Mouse (Mus musculus) intestine, postnatal 0 days (tissue): ENCODE data around the gene Bckdhb. TPM values are rescaled to one million over a fixed set of nuclear protein-coding genes. Genes with fewer than 3 reads are reported as not detected.

ENCODE experiments used
- ATAC-seq: fragments of 200-750 bp; cut with Nextera tagmentation; 2 replicates; pipeline ENCODE4 v1.8.0; 2017; ENCODE audit warnings: mild to moderate bottlenecking, moderate TSS enrichment, moderate library complexity
- H3K27ac ChIP-seq: fragments of 300-500 bp; sonication (generic); 2 replicates; pipeline ENCODE4 v1.5.1; 2014; ENCODE audit warnings: mild to moderate bottlenecking, low read depth, low read length, moderate library complexity
- H3K27me3 ChIP-seq: fragments of 300-500 bp; sonication (generic); replicated peaks from 2 replicates; pipeline ENCODE4 v1.6.1; 2014; ENCODE audit warnings: low read length, mixed read lengths; ENCODE audit not compliant: control insufficient read depth, insufficient read depth
- H3K36me3 ChIP-seq: fragments of 300-500 bp; sonication (generic); 2 replicates; pipeline ENCODE4 v1.6.1; 2014; ENCODE audit warnings: mild to moderate bottlenecking, moderate library complexity; ENCODE audit not compliant: control insufficient read depth, insufficient read depth
- H3K4me1 ChIP-seq: fragments of 300-500 bp; sonication (generic); replicated peaks from 2 replicates; pipeline ENCODE4 v1.6.1; 2014; ENCODE audit warnings: antibody characterized with exemption, low read length, mixed read lengths; ENCODE audit not compliant: control insufficient read depth, insufficient read depth
- H3K4me2 ChIP-seq: fragments of 300-500 bp; sonication (generic); replicated peaks from 2 replicates; pipeline ENCODE4 v1.6.1; 2014; ENCODE audit warnings: low read depth, mild to moderate bottlenecking, moderate library complexity
- H3K4me3 ChIP-seq: fragments of 300-500 bp; sonication (generic); 2 replicates; pipeline ENCODE4 v1.5.1; 2014; ENCODE audit warnings: low read depth, low read length
- H3K9ac ChIP-seq: fragments of 300-500 bp; sonication (generic); 2 replicates; pipeline ENCODE4 v1.6.1; 2014; ENCODE audit warnings: mild to moderate bottlenecking, low read depth, low read length
- H3K9me3 ChIP-seq: fragments of 300-500 bp; sonication (generic); 2 replicates; pipeline ENCODE4 v1.6.1; 2016; ENCODE audit warnings: mixed run types; ENCODE audit not compliant: control insufficient read depth
- CTCF ChIP-seq: sonication (generic); IDR thresholded peaks from 2 replicates; pipeline ENCODE4 v1.5.1; 2016; ENCODE audit warnings: low read depth, mild to moderate bottlenecking, control low read depth, antibody characterized with exemption, moderate library complexity
- WGBS: fragments of 180-500 bp; shearing (Covaris S2); extraction: QIAGEN DNeasy Blood & Tissue Kit; methylation state at CpG from one replicate; pipeline ENCODE4 v1.1.7; 2014; 5-methylcytosine and 5-hydroxymethylcytosine counted together
- polyA plus RNA-seq: library from polyadenylated mRNA; unstranded; fragments of >200 nt; fragmentation: Nextera tagmentation; extraction: Ambion mirVana; gene quantifications from 2 replicates; pipeline ENCODE4 v1.2.1, GENCODE M21; 2015

Bckdhb gene
- polyA plus RNA-seq, 1 experiment from 2014 or later: 6.2 TPM

DNA sequence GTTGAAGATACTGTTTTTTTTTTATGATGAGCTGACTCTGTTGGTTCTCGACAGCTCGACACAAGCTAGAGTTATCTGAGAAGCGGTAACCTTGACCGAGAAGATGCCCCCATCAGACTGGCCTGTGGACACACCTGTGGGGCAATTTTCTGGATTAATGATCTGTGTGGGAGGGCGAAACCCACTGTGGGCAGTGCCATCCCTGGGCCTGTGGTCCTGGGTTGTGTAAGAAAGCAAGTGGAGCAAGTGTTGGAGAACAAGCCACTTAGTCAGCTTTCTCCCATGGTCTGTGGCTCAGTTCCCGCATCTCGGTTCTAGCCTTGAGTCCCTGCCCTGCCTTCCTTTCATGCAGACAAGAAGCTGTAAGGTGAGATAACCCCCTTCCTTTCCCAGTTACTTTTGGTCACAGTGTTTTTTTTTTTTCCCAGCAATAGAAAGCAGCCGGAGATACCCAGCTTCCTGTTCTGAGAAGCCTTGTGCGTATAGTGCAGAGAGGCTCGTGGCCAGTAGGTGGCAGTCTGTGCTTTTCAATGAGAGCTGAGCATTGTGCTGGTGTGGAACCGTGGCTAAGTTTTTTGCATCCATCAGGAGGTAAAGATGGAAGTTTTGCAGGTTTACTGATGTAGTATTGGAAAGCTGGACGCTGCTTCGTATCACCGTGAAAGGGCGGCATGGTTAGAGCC, 31.8 kb downstream of the Bckdhb start:
- no peak overlapping the region for H3K9ac ChIP-seq
- 0 out of 2 replicates have a peak overlapping the region, but pooled peaks have one; percentile 21 for H3K4me2 ChIP-seq
- peak; percentile 92 for TF ChIP-seq CTCF
- H3K4me1 ChIP-seq: no peaks in the 10 kb centered on the region
- no peaks in the 10 kb centered on the region for H3K36me3 ChIP-seq
- no peak overlapping the region for H3K4me3 ChIP-seq
- ATAC-seq: peak; percentile 56; the same call in 1 of the 2 replicates
- no peak overlapping the region for H3K27ac ChIP-seq
- no peaks in the 10 kb centered on the region for H3K27me3 ChIP-seq
- 48% methylated on average over 15 of the region's 15 CpGs for WGBS
- H3K9me3 ChIP-seq: no peaks in the 10 kb centered on the region

GRCm38 (mm10) chr9:83962098-83963086, 37.4 kb downstream of the Bckdhb start:
- no peak for ATAC-seq
- H3K27ac ChIP-seq: no peak overlapping the region
- H3K27me3 ChIP-seq: no peaks in the 10 kb centered on the region
- H3K9me3 ChIP-seq: no peaks in the 10 kb centered on the region
- H3K9ac ChIP-seq: no peak overlapping the region
- 76% methylated on average over 10 of the region's 10 CpGs for WGBS
- H3K4me3 ChIP-seq: no peak overlapping the region
- H3K36me3 ChIP-seq: no peaks in the 10 kb centered on the region
- H3K4me2 ChIP-seq: no peak overlapping the region
- H3K4me1 ChIP-seq: no peaks in the 10 kb centered on the region
- TF ChIP-seq CTCF: no peak

DNA sequence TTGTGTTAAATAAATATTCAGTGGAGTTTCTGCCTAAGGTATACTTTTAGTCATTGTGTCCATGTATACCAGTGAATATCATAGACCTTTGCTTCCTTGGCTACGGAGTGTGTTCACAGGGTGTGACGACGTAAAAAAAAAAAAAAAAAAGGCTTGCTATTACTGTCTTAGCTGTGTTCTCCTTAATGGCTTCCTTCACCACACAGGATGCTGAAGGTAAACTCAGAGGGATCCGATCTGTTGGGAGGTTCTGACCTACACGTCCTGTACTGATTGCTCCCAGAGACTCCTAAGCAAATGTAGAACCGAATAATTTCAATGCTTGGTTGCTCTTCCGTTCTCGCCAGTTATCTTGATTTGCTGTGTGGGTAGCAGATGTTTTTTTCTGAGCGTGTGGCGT, 38.4 kb downstream of the Bckdhb start:
- Histone ChIP-seq H3K4me2 (no peak overlapping the region), H3K4me1 (no peaks in the 10 kb centered on the region), H3K9me3 (no peaks in the 10 kb centered on the region), H3K36me3 (no peaks in the 10 kb centered on the region), H3K27ac (no peak overlapping the region), H3K4me3 (no peak overlapping the region), H3K27me3 (no peaks in the 10 kb centered on the region), H3K9ac (no peak overlapping the region)
- no peak for TF ChIP-seq CTCF
- no peak for ATAC-seq
- WGBS: 94% methylated on average over 10 of the region's 10 CpGs

DNA sequence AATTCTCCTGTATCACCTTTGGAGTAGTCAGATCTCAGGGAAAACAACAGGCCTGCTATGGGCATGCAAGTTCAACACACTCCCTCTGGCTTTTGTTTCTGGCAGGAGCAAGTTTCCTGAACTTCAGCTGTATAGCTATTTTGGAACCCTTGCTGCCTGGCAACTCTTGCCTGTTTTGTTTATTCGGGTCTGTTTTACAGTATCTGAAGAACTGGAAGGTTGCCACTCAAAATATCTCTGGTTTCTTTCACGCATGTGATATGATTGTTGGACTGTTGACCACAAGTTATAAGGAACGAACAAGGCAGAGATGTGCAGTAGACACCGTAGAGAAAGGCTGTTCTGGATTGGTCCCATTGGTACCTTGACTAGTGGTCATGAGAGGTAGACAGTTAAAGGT, 39.4 kb downstream of the Bckdhb start:
- no peak for ATAC-seq
- Histone ChIP-seq H3K9ac (no peak overlapping the region), H3K9me3 (no peaks in the 10 kb centered on the region), H3K36me3 (no peaks in the 10 kb centered on the region), H3K4me2 (no peak overlapping the region), H3K4me3 (no peak overlapping the region), H3K27ac (no peak overlapping the region), H3K4me1 (no peaks in the 10 kb centered on the region), H3K27me3 (no peaks in the 10 kb centered on the region)
- TF ChIP-seq CTCF: no peak
- WGBS: 83% methylated on average over 4 of the region's 4 CpGs

GRCm38 (mm10) chr9:83967439-83968050, 42.6 kb downstream of the Bckdhb start:
- H3K9ac ChIP-seq: no peak overlapping the region

DNA sequence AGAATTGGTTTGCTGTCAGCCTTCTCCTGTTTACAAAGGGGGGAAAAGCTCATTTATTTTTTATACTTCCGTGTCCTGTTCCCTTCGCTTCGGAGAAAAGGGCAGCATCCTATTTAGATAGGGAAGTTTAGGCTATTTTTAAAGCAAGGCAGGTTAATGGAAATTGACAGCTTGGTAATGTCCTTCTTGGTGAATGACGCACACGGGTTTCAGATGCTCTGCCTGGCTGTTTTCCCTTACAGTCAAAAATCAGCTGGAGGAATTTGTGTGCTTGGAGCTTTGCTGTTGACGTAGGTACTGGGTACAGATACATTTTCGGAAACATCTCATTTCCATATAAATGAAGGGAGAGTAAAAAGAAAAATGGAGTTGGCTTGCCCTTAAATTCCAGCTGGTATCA, 44.4 kb downstream of the Bckdhb start:
- H3K9me3 ChIP-seq: no peaks in the 10 kb centered on the region
- TF ChIP-seq CTCF: no peak
- H3K27me3 ChIP-seq: no peaks in the 10 kb centered on the region
- no peaks in the 10 kb centered on the region for H3K4me1 ChIP-seq
- H3K27ac ChIP-seq: no peak overlapping the region
- H3K9ac ChIP-seq: no peak overlapping the region
- WGBS: 81% methylated on average over 7 of the region's 7 CpGs
- ATAC-seq: no peak
- no peak overlapping the region for H3K4me2 ChIP-seq
- H3K36me3 ChIP-seq: no peaks in the 10 kb centered on the region
- H3K4me3 ChIP-seq: no peak overlapping the region

More at GRCm38 (mm10) chr9:83967439-83968050, 42.6 kb downstream of the Bckdhb start:
- Histone ChIP-seq H3K4me2 (no peak overlapping the region), H3K9me3 (no peaks in the 10 kb centered on the region), H3K27me3 (no peaks in the 10 kb centered on the region), H3K4me3 (no peak overlapping the region), H3K36me3 (no peaks in the 10 kb centered on the region), H3K27ac (no peak overlapping the region), H3K4me1 (no peaks in the 10 kb centered on the region)
- no peak for ATAC-seq
- WGBS: 87% methylated on average over 9 of the region's 9 CpGs
- no peak for TF ChIP-seq CTCF
